Mouse (Mus musculus): ENCODE measurements around the gene Apba2. TPM values are rescaled to one million over a fixed set of nuclear protein-coding genes. Genes with fewer than 3 reads are reported as not detected.

Apba2 gene
- polyA plus RNA-seq, 1 experiment from 2014 or later, result 0.57 TPM

DNA sequence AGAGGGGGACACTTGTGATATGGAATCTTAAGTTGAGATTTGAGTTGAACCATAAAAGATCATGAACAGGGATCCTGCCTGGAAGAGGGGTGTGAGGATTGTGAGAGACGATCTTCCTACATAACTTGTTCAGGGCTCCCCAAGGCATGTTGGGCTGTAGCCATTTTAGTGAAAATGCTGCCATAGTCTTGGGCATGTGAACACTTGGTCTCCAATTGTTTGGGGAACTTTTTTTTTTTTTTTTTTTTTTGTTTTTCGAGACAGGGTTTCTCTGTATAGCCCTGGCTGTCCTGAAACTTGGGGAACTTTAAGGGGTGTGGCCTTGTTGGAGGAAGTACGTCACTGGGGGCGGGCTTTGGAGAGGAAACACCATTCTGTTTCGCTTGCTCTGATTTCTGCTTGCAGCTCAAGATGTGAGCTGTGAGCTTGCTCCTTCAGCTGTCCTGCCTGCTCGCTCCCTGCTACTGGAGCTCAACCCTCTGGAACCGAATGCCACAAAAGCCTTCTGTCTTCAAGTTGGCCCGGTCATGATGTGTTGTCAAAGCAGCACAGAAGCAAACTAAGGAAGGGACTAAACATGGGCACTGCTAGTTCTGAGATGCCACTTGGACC is 269.4 kb downstream of the Apba2 start:
- Histone ChIP-seq H3K27ac (ENCODE audit: poor library complexity, severe bottlenecking) (no peak overlapping the region), H3K4me1 (replicated peaks) (no peaks in the 10 kb centered on the region), H3K27me3 (replicated peaks) (0 out of 2 replicates have a peak, but pooled peaks cover 7% of the 10 kb centered on the region), H3K4me2 (no peak overlapping the region), H3K4me3 (no peak overlapping the region), H3K9me3 (replicated peaks) (no peaks in the 10 kb centered on the region), H3K36me3 (no peaks in the 10 kb centered on the region), H3K9ac (no peak overlapping the region)
- ATAC-seq (ENCODE audit: insufficient number of reproducible peaks, low FRiP score), result no peak
- 73% methylated on average over 8 of the region's 8 CpGs for WGBS

GRCm38 (mm10) chr7:64773465-64773864 is 272.0 kb downstream of the Apba2 start:
- Histone ChIP-seq H3K27me3 (replicated peaks) (0 out of 2 replicates have a peak, but pooled peaks cover 7% of the 10 kb centered on the region), H3K9me3 (replicated peaks) (no peaks in the 10 kb centered on the region), H3K36me3 (no peaks in the 10 kb centered on the region), H3K4me2 (no peak overlapping the region), H3K27ac (ENCODE audit: poor library complexity, severe bottlenecking) (no peak overlapping the region), H3K4me1 (replicated peaks) (no peaks in the 10 kb centered on the region), H3K4me3 (no peak overlapping the region), H3K9ac (no peak overlapping the region)
- no peak for ATAC-seq (ENCODE audit: insufficient number of reproducible peaks, low FRiP score)
- WGBS, result 41% methylated on average over 10 of the region's 10 CpGs

GRCm38 (mm10) chr7:64776708-64777489 is 275.4 kb downstream of the Apba2 start:
- Histone ChIP-seq H3K4me2 (no peak overlapping the region), H3K4me3 (no peak overlapping the region), H3K9me3 (replicated peaks) (no peaks in the 10 kb centered on the region), H3K9ac (no peak overlapping the region), H3K27ac (ENCODE audit: poor library complexity, severe bottlenecking) (no peak overlapping the region), H3K36me3 (no peaks in the 10 kb centered on the region), H3K27me3 (replicated peaks) (0 out of 2 replicates have a peak, but pooled peaks cover 7% of the 10 kb centered on the region), H3K4me1 (replicated peaks) (0 out of 2 replicates have a peak, but pooled peaks cover 3% of the 10 kb centered on the region)
- ATAC-seq (ENCODE audit: insufficient number of reproducible peaks, low FRiP score), result no peak
- WGBS, result 76% methylated on average over 13 of the region's 13 CpGs

DNA sequence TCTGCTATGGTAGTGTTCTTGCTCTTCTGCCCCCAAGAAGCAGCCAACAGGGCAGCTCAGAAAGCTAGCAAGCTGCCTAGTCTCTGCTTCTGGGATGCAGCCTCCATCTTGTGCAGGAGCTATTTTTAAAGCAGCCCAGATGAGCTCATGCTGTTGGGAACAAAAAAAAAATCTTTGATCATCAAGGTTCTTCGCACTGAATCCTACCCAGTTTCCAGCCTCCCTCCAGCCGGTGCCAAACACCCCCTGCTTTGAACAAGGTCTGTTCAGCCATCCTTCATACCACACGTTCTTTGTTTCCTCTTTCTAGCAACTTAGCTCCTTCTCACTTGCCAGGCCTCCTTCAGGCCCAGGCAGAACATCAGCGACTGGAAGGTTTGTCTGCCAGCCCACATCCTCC is 278.0 kb downstream of the Apba2 start:
- H3K36me3 ChIP-seq, result no peaks in the 10 kb centered on the region
- H3K27me3 ChIP-seq (replicated peaks), result 0 out of 2 replicates have a peak, but pooled peaks cover 7% of the 10 kb centered on the region
- no peak overlapping the region for H3K4me3 ChIP-seq
- 66% methylated on average over 4 of the region's 4 CpGs for WGBS
- no peak overlapping the region for H3K4me2 ChIP-seq
- H3K4me1 ChIP-seq (replicated peaks), result 0 out of 2 replicates have a peak, but pooled peaks cover 3% of the 10 kb centered on the region
- no peak for ATAC-seq (ENCODE audit: insufficient number of reproducible peaks, low FRiP score)
- H3K27ac ChIP-seq (ENCODE audit: poor library complexity, severe bottlenecking), result no peak overlapping the region
- no peaks in the 10 kb centered on the region for H3K9me3 ChIP-seq (replicated peaks)
- H3K9ac ChIP-seq, result no peak overlapping the region

- no peaks in the 10 kb centered on the region for H3K27me3 ChIP-seq (replicated peaks)
- no peaks in the 10 kb centered on the region for H3K36me3 ChIP-seq
- no peak overlapping the region for H3K4me3 ChIP-seq
- H3K4me2 ChIP-seq, result no peak overlapping the region
- H3K4me1 ChIP-seq (replicated peaks), result no peaks in the 10 kb centered on the region
- H3K9ac ChIP-seq, result no peak overlapping the region
- 70% methylated on average over 3 of the region's 3 CpGs for WGBS
- H3K9me3 ChIP-seq (replicated peaks), result no peaks in the 10 kb centered on the region
- H3K27ac ChIP-seq (ENCODE audit: poor library complexity, severe bottlenecking), result no peak overlapping the region
- ATAC-seq (ENCODE audit: insufficient number of reproducible peaks, low FRiP score), result no peak
These were observed 283.5 kb downstream of the Apba2 start for GRCm38 (mm10) chr7:64785040-64785439.

- peaks cover 15% of the 10 kb centered on the region; the same call in 1 of the 2 replicates for H3K4me1 ChIP-seq (replicated peaks)
- H3K9ac ChIP-seq, result no peak overlapping the region
- no peak overlapping the region for H3K4me3 ChIP-seq
- H3K27me3 ChIP-seq (replicated peaks), result no peaks in the 10 kb centered on the region
- H3K4me2 ChIP-seq, result no peak overlapping the region
- 76% methylated on average over 9 of the region's 9 CpGs for WGBS
- ATAC-seq (ENCODE audit: insufficient number of reproducible peaks, low FRiP score), result no peak
- H3K27ac ChIP-seq (ENCODE audit: poor library complexity, severe bottlenecking), result no peak overlapping the region
- no peaks in the 10 kb centered on the region for H3K36me3 ChIP-seq
- no peaks in the 10 kb centered on the region for H3K9me3 ChIP-seq (replicated peaks)
These were observed 289.6 kb downstream of the Apba2 start for GRCm38 (mm10) chr7:64791145-64791544.

- H3K9me3 ChIP-seq (replicated peaks), result no peaks in the 10 kb centered on the region
- H3K36me3 ChIP-seq, result no peaks in the 10 kb centered on the region
- no peak overlapping the region for H3K27ac ChIP-seq (ENCODE audit: poor library complexity, severe bottlenecking)
- H3K4me1 ChIP-seq (replicated peaks), result peaks cover 15% of the 10 kb centered on the region; the same call in 1 of the 2 replicates
- no peak overlapping the region for H3K4me2 ChIP-seq
- no peak for ATAC-seq (ENCODE audit: insufficient number of reproducible peaks, low FRiP score)
- no peak overlapping the region for H3K4me3 ChIP-seq
- no peak overlapping the region for H3K9ac ChIP-seq
- no peaks in the 10 kb centered on the region for H3K27me3 ChIP-seq (replicated peaks)
- 63% methylated on average over 8 of the region's 8 CpGs for WGBS
These were observed 290.5 kb downstream of the Apba2 start for GRCm38 (mm10) chr7:64792031-64792430.

- H3K9ac ChIP-seq, result no peak overlapping the region
- no peak overlapping the region for H3K4me2 ChIP-seq
- H3K4me1 ChIP-seq (replicated peaks), result peaks cover 15% of the 10 kb centered on the region; the same call in 1 of the 2 replicates
- no peak overlapping the region for H3K4me3 ChIP-seq
- no peaks in the 10 kb centered on the region for H3K27me3 ChIP-seq (replicated peaks)
- ATAC-seq (ENCODE audit: insufficient number of reproducible peaks, low FRiP score), result no peak
- 64% methylated on average over 6 of the region's 6 CpGs for WGBS
- H3K36me3 ChIP-seq, result no peaks in the 10 kb centered on the region
- 0 out of 2 replicates have a peak overlapping the region, but pooled peaks have one; percentile 1 for H3K27ac ChIP-seq (ENCODE audit: poor library complexity, severe bottlenecking)
- H3K9me3 ChIP-seq (replicated peaks), result peaks cover 3% of the 10 kb centered on the region; the same call in 1 of the 2 replicates
These were observed 294.0 kb downstream of the Apba2 start for GRCm38 (mm10) chr7:64795554-64795953.

Other genes with a start within 250 kb of the Apba2 start
- 7.8 and 8.9 TPM in 2 replicates for gene Mtmr10, start 214.1 kb upstream of the Apba2 start, polyA plus RNA-seq (2016; fragmentation: Nextera tagmentation; extraction: Ambion mirVana)
- 5.0 and 5.7 TPM in 2 replicates for gene Fan1, start 127.6 kb upstream of the Apba2 start, polyA plus RNA-seq (2016; fragmentation: Nextera tagmentation; extraction: Ambion mirVana)
- 27.8 and 30.9 TPM in 2 replicates for gene Mphosph10, start 109.4 kb upstream of the Apba2 start, polyA plus RNA-seq (2016; fragmentation: Nextera tagmentation; extraction: Ambion mirVana)
- 91.0 and 95.2 TPM in 2 replicates for gene Mcee, start 109.1 kb upstream of the Apba2 start, polyA plus RNA-seq (2016; fragmentation: Nextera tagmentation; extraction: Ambion mirVana)

Measured in heart, embryonic 12.5 days (tissue).